ENCODE assay signal across 22 mouse cellular contexts in the genomic region with DNA sequence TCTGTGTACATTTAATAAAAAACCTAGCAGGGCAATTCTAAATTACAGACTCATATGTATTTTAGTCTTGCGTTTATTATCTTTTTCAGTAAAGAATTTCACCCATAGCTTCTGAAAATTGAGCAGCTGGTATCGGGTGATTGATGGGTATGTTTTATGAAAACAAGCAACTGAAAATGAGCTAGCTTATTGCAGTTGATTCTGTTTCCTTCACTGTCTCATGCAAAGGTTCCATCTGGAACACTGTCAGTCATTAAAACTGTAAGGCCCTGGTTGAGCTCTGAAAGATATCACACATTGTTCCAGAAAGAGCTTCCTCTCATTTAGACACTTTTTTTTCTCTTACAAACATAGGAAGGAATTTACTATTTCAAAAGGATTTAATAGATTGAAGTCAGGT.
DNase-seq lines count a peak whose midpoint lies in the region; ATAC-seq lines count a peak whose summit lies in the region.
"Had no signal": no experiment of that assay in that cellular context is flagged by ENCODE, and none has a peak within 500 bp of the region (broad histone marks: within the 10 kb centered on the region; RNA-seq: fewer than 3 reads in every experiment).

No protein-coding gene starts in this region.

- no peak overlapping the region for H3K4me3 ChIP-seq in forebrain, embryonic 13.5 days
- H3K4me3 ChIP-seq in forebrain, embryonic 11.5 days (ENCODE audit: low read depth, low read length): no peak overlapping the region
- H3K4me3 ChIP-seq: embryonic facial prominence, embryonic 15.5 days; erythroblast, embryonic 14.5 days; gastrocnemius, adult 2 months; heart, embryonic 13.5 days; hindbrain, embryonic 15.5 days had no signal

- H3K4me2 ChIP-seq in forebrain, embryonic 13.5 days: no peak overlapping the region
- no peak overlapping the region for H3K4me2 ChIP-seq in forebrain, embryonic 11.5 days (ENCODE audit: low read depth, low read length, severe bottlenecking)
- H3K4me2 ChIP-seq: embryonic facial prominence, embryonic 15.5 days; heart, embryonic 13.5 days; hindbrain, embryonic 15.5 days had no signal

- WGBS in forebrain, embryonic 13.5 days: 74% methylated on average over 2 of the region's 2 CpGs
- WGBS in forebrain, embryonic 11.5 days: 87% methylated on average over 2 of the region's 2 CpGs

- no peaks in the 10 kb centered on the region for H3K9me3 ChIP-seq in forebrain, embryonic 13.5 days (replicated peaks)
- H3K9me3 ChIP-seq in forebrain, embryonic 11.5 days (ENCODE audit: control insufficient read depth, low read length): no peaks in the 10 kb centered on the region
- H3K9me3 ChIP-seq: embryonic facial prominence, embryonic 15.5 days; G1E; heart, embryonic 13.5 days; hindbrain, embryonic 15.5 days had no signal

- no peaks in the 10 kb centered on the region for H3K36me3 ChIP-seq in forebrain, embryonic 13.5 days (ENCODE audit: poor library complexity, severe bottlenecking)
- no peaks in the 10 kb centered on the region for H3K36me3 ChIP-seq in forebrain, embryonic 11.5 days (ENCODE audit: control insufficient read depth, insufficient read depth, low read length)
- H3K36me3 ChIP-seq: embryonic facial prominence, embryonic 15.5 days; G1E; heart, embryonic 13.5 days; hindbrain, embryonic 15.5 days had no signal

- DNase-seq in forebrain, embryonic 11.5 days (ENCODE audit: low spot score): no peak
- peak; percentile 3 for DNase-seq in layer of hippocampus, adult 9-10 months (ENCODE audit: low spot score)
- no peak for DNase-seq in layer of hippocampus, postnatal 25 days (ENCODE audit: extremely low spot score in 1 of 2, low spot score in 1 of 2)
- DNase-seq in brain, embryonic 18.5 days (ENCODE audit: low read depth, low spot score): peak; percentile 61
- no peak for DNase-seq in natural killer cell, adult 2 months (ENCODE audit: low spot score in 2 of 2)
- no peak for DNase-seq in embryo, embryonic 11 days
- DNase-seq: adrenal gland, adult 8-10 months; adrenal gland, postnatal 36 days; B cell, adult 2 months; cerebellum, adult 18-20 months; cerebellum, postnatal 10 days; gastrocnemius, adult 2 months; gastrocnemius, postnatal 25 days; heart, postnatal 36 days had no signal

- no peak overlapping the region for H3K9ac ChIP-seq in forebrain, embryonic 13.5 days
- no peak overlapping the region for H3K9ac ChIP-seq in forebrain, embryonic 11.5 days (ENCODE audit: low read length)
- H3K9ac ChIP-seq: embryonic facial prominence, embryonic 15.5 days; heart, embryonic 13.5 days; hindbrain, embryonic 15.5 days had no signal

- H3K27me3 ChIP-seq in forebrain, embryonic 13.5 days: no peaks in the 10 kb centered on the region
- H3K27me3 ChIP-seq in forebrain, embryonic 11.5 days (ENCODE audit: control insufficient read depth, insufficient read depth, low read length): no peaks in the 10 kb centered on the region
- H3K27me3 ChIP-seq: embryonic facial prominence, embryonic 15.5 days; heart, embryonic 13.5 days; hindbrain, embryonic 15.5 days had no signal

- no peaks in the 10 kb centered on the region for H3K4me1 ChIP-seq in forebrain, embryonic 13.5 days
- H3K4me1 ChIP-seq in forebrain, embryonic 11.5 days (replicated peaks; ENCODE audit: control insufficient read depth, insufficient read depth, low read length): no peaks in the 10 kb centered on the region
- H3K4me1 ChIP-seq: embryonic facial prominence, embryonic 15.5 days; heart, embryonic 13.5 days; hindbrain, embryonic 15.5 days had no signal

- no peak overlapping the region for H3K27ac ChIP-seq in forebrain, embryonic 13.5 days
- H3K27ac ChIP-seq in forebrain, embryonic 11.5 days (ENCODE audit: low read depth, low read length): no peak overlapping the region
- H3K27ac ChIP-seq: embryonic facial prominence, embryonic 15.5 days; gastrocnemius, adult 2 months; heart, embryonic 13.5 days; hindbrain, embryonic 15.5 days had no signal

- peak; percentile 68; the same call in 1 of the 2 replicates for ATAC-seq in forebrain, embryonic 13.5 days
- ATAC-seq in forebrain, embryonic 11.5 days (replicated peaks; ENCODE audit: low FRiP score): no peak
- ATAC-seq: CD4-positive, CD25-positive, alpha-beta regulatory T cell, adult 4 months; intestine, embryonic 16.5 days had no signal

Comparison
In these comparisons a context has a peak if more than half of its experiments do, and no peak if none do; other contexts are left out.
1. DNase-seq: peak in layer of hippocampus, adult 9-10 months (single experiment) and brain, embryonic 18.5 days (single experiment); none in forebrain, embryonic 11.5 days (single experiment), layer of hippocampus, postnatal 25 days (0 of 2), natural killer cell, adult 2 months (0 of 2) and embryo, embryonic 11 days (single experiment).